Mouse (Mus musculus): Measurements from ENCODE around the gene Mrpl57. TPM values are rescaled to one million over a fixed set of nuclear protein-coding genes. Genes with fewer than 3 reads are reported as not detected.
"Not testable (repeated sequence)": the region's sequence is repeated elsewhere in the genome, so short reads cannot be mapped to it uniquely, and the experiment has no call there.

Gene Mrpl57
- polyA plus RNA-seq, 1 experiment from 2014 or later, result 143 TPM

DNA sequence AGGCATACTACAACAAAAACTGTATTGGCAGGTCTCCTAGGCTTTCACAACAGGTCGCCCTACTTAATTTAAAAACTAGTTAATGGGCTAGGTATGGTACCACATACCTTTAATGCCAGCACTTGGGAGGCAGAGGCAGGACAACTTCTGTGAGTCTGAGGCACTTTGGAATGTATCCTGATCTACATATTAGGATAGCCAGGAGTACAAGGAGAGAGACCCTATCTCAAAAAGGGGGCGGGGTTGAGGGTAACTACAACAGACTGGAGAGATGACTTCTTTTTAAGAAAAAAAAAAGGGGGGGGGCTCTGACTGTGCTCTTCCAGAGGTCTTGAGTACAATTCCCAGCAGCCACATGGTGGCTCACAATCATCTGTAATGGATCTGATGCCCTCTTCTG, 22.6 kb downstream of the Mrpl57 start:
- H3K4me3 ChIP-seq (ENCODE audit: low read depth, low read length), result no peak overlapping the region
- 86% methylated on average over 2 of the region's 2 CpGs for WGBS (ENCODE audit: insufficient replicate concordance)
- no peaks in the 10 kb centered on the region for H3K4me1 ChIP-seq (ENCODE audit: control insufficient read depth, insufficient read depth, low read length)
- no peak overlapping the region for H3K27ac ChIP-seq (ENCODE audit: low read depth, low read length)
- no peak overlapping the region for H3K9ac ChIP-seq (ENCODE audit: low read depth, low read length)
- H3K27me3 ChIP-seq (ENCODE audit: control insufficient read depth, insufficient read depth, low read length), result no peaks in the 10 kb centered on the region
- ATAC-seq (replicated peaks; ENCODE audit: insufficient number of reproducible peaks, low FRiP score, low TSS enrichment), result no peak
- no peaks in the 10 kb centered on the region for H3K9me3 ChIP-seq (replicated peaks; ENCODE audit: control insufficient read depth, low read length)
- peaks cover 3% of the 10 kb centered on the region; the same call in 1 of the 2 replicates for H3K36me3 ChIP-seq (ENCODE audit: control insufficient read depth, insufficient read depth, low read length)
- H3K4me2 ChIP-seq, result no peak overlapping the region

GRCm38 (mm10) chr14:57850330-57850729, 24.3 kb downstream of the Mrpl57 start:
- Histone ChIP-seq H3K4me2 (no peak overlapping the region), H3K9ac (ENCODE audit: low read depth, low read length) (no peak overlapping the region), H3K27me3 (ENCODE audit: control insufficient read depth, insufficient read depth, low read length) (no peaks in the 10 kb centered on the region), H3K27ac (ENCODE audit: low read depth, low read length) (no peak overlapping the region), H3K4me1 (ENCODE audit: control insufficient read depth, insufficient read depth, low read length) (no peaks in the 10 kb centered on the region), H3K4me3 (ENCODE audit: low read depth, low read length) (no peak overlapping the region), H3K9me3 (replicated peaks; ENCODE audit: control insufficient read depth, low read length) (no peaks in the 10 kb centered on the region), H3K36me3 (ENCODE audit: control insufficient read depth, insufficient read depth, low read length) (no peaks in the 10 kb centered on the region)
- ATAC-seq (replicated peaks; ENCODE audit: insufficient number of reproducible peaks, low FRiP score, low TSS enrichment), result no peak
- WGBS (ENCODE audit: insufficient replicate concordance), result 81% methylated on average over 3 of the region's 3 CpGs

- Histone ChIP-seq H3K4me2 (no peak overlapping the region), H3K4me3 (ENCODE audit: low read depth, low read length) (no peak overlapping the region), H3K9me3 (replicated peaks; ENCODE audit: control insufficient read depth, low read length) (no peaks in the 10 kb centered on the region), H3K9ac (ENCODE audit: low read depth, low read length) (no peak overlapping the region), H3K27ac (ENCODE audit: low read depth, low read length) (no peak overlapping the region), H3K36me3 (ENCODE audit: control insufficient read depth, insufficient read depth, low read length) (peaks cover 3% of the 10 kb centered on the region; the same call in 1 of the 2 replicates), H3K4me1 (ENCODE audit: control insufficient read depth, insufficient read depth, low read length) (no peaks in the 10 kb centered on the region), H3K27me3 (ENCODE audit: control insufficient read depth, insufficient read depth, low read length) (no peaks in the 10 kb centered on the region)
- ATAC-seq (replicated peaks; ENCODE audit: insufficient number of reproducible peaks, low FRiP score, low TSS enrichment), result no peak
- WGBS (ENCODE audit: insufficient replicate concordance), result 80% methylated on average over 2 of the region's 2 CpGs
Observed at GRCm38 (mm10) chr14:57852961-57853360, 26.9 kb downstream of the Mrpl57 start.

- not testable (repeated sequence) for H3K4me2 ChIP-seq; H3K27me3 ChIP-seq (ENCODE audit: control insufficient read depth, insufficient read depth, low read length); H3K9ac ChIP-seq (ENCODE audit: low read depth, low read length); H3K4me1 ChIP-seq (ENCODE audit: control insufficient read depth, insufficient read depth, low read length); H3K27ac ChIP-seq (ENCODE audit: low read depth, low read length); ATAC-seq (replicated peaks; ENCODE audit: insufficient number of reproducible peaks, low FRiP score, low TSS enrichment); H3K4me3 ChIP-seq (ENCODE audit: low read depth, low read length); H3K9me3 ChIP-seq (replicated peaks; ENCODE audit: control insufficient read depth, low read length); H3K36me3 ChIP-seq (ENCODE audit: control insufficient read depth, insufficient read depth, low read length)
Observed at GRCm38 (mm10) chr14:57856037-57856436, 30.0 kb downstream of the Mrpl57 start.

DNA sequence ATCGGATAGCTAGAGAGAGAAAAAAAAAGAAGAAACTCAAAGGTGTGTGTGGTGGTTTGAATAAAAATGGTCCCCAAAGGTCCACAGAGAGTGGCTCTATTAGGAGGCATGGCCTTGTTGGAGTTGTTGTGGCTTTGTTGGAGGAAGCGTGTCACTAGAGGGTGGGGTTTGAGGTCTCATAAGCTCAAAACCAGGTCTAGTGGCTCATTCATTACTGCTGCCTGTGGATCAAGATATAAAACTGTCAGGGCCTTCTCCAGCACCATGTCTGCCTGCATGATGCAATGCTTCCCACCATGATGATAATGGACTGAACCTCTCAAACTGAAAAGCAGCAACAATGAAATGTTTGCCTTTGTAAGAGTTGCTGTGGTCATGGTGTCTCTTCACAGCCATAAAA, 32.6 kb downstream of the Mrpl57 start:
- Histone ChIP-seq H3K36me3 (ENCODE audit: control insufficient read depth, insufficient read depth, low read length) (peaks cover 5% of the 10 kb centered on the region; the same call in 1 of the 2 replicates), H3K4me2 (no peak overlapping the region), H3K27ac (ENCODE audit: low read depth, low read length) (no peak overlapping the region), H3K4me3 (ENCODE audit: low read depth, low read length) (no peak overlapping the region), H3K9me3 (replicated peaks; ENCODE audit: control insufficient read depth, low read length) (no peaks in the 10 kb centered on the region), H3K27me3 (ENCODE audit: control insufficient read depth, insufficient read depth, low read length) (no peaks in the 10 kb centered on the region), H3K9ac (ENCODE audit: low read depth, low read length) (no peak overlapping the region), H3K4me1 (ENCODE audit: control insufficient read depth, insufficient read depth, low read length) (no peaks in the 10 kb centered on the region)
- WGBS (ENCODE audit: insufficient replicate concordance), result 81% methylated on average over 2 of the region's 2 CpGs
- ATAC-seq (replicated peaks; ENCODE audit: insufficient number of reproducible peaks, low FRiP score, low TSS enrichment), result no peak

DNA sequence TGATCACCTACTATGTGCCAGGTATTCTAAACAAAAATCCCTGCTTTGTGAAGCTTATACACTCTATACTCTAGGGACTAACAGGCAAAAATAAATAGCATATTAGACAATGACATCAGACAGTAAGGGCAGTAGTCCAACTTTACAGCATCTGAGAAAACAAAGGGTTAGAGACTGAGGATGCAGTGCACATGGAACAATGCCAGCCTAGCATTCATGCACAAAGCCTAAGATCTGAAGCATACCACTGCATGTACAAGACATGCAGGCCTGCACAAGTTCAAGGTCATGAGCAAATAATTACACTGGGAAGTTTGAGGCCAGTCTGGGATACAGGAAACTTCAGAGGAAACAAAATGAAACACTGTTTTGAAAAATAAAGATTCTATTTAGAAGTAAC, 33.5 kb downstream of the Mrpl57 start:
- Histone ChIP-seq H3K27me3 (ENCODE audit: control insufficient read depth, insufficient read depth, low read length) (no peaks in the 10 kb centered on the region), H3K9ac (ENCODE audit: low read depth, low read length) (no peak overlapping the region), H3K4me2 (no peak overlapping the region), H3K36me3 (ENCODE audit: control insufficient read depth, insufficient read depth, low read length) (peaks cover 7% of the 10 kb centered on the region), H3K27ac (ENCODE audit: low read depth, low read length) (no peak overlapping the region), H3K9me3 (replicated peaks; ENCODE audit: control insufficient read depth, low read length) (no peaks in the 10 kb centered on the region), H3K4me1 (ENCODE audit: control insufficient read depth, insufficient read depth, low read length) (no peaks in the 10 kb centered on the region), H3K4me3 (ENCODE audit: low read depth, low read length) (no peak overlapping the region)
- no peak for ATAC-seq (replicated peaks; ENCODE audit: insufficient number of reproducible peaks, low FRiP score, low TSS enrichment)

GRCm38 (mm10) chr14:57861987-57862412, 36.0 kb downstream of the Mrpl57 start:
- H3K4me1 ChIP-seq (ENCODE audit: control insufficient read depth, insufficient read depth, low read length), result no peaks in the 10 kb centered on the region
- no peaks in the 10 kb centered on the region for H3K9me3 ChIP-seq (replicated peaks; ENCODE audit: control insufficient read depth, low read length)
- H3K9ac ChIP-seq (ENCODE audit: low read depth, low read length), result no peak overlapping the region
- H3K4me3 ChIP-seq (ENCODE audit: low read depth, low read length), result no peak overlapping the region
- peaks cover 11% of the 10 kb centered on the region; the same call in 1 of the 2 replicates for H3K36me3 ChIP-seq (ENCODE audit: control insufficient read depth, insufficient read depth, low read length)
- H3K27ac ChIP-seq (ENCODE audit: low read depth, low read length), result no peak overlapping the region
- 84% methylated on average over 4 of the region's 4 CpGs for WGBS (ENCODE audit: insufficient replicate concordance)
- H3K4me2 ChIP-seq, result no peak overlapping the region
- H3K27me3 ChIP-seq (ENCODE audit: control insufficient read depth, insufficient read depth, low read length), result no peaks in the 10 kb centered on the region
- ATAC-seq (replicated peaks; ENCODE audit: insufficient number of reproducible peaks, low FRiP score, low TSS enrichment), result no peak

DNA sequence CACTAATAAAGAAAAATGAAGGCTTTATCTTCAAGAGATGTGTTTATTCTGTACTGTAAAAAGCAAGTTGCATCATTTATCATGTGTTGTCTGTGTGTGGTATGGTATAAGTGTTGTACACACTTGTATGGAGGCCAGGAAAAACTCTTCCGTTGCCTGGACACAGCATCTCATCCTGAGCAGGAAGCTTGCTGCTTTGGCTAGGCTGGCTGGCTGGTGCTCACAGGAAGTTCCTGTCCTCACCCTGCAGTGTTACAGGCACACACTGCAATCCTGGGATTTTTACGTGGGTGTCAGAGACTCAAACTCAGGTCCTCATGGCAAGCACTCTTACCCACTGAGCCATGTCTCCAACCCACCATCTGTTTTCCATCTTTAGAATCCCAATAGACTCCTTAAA, 37.1 kb downstream of the Mrpl57 start:
- no peaks in the 10 kb centered on the region for H3K4me1 ChIP-seq (ENCODE audit: control insufficient read depth, insufficient read depth, low read length)
- no peak overlapping the region for H3K4me3 ChIP-seq (ENCODE audit: low read depth, low read length)
- peaks cover 11% of the 10 kb centered on the region; the same call in 1 of the 2 replicates for H3K36me3 ChIP-seq (ENCODE audit: control insufficient read depth, insufficient read depth, low read length)
- no peak overlapping the region for H3K4me2 ChIP-seq
- no peak for ATAC-seq (replicated peaks; ENCODE audit: insufficient number of reproducible peaks, low FRiP score, low TSS enrichment)
- H3K9ac ChIP-seq (ENCODE audit: low read depth, low read length), result no peak overlapping the region
- H3K27ac ChIP-seq (ENCODE audit: low read depth, low read length), result no peak overlapping the region
- WGBS (ENCODE audit: insufficient replicate concordance), result 52% methylated on average over 2 of the region's 2 CpGs
- H3K9me3 ChIP-seq (replicated peaks; ENCODE audit: control insufficient read depth, low read length), result no peaks in the 10 kb centered on the region
- no peaks in the 10 kb centered on the region for H3K27me3 ChIP-seq (ENCODE audit: control insufficient read depth, insufficient read depth, low read length)

- WGBS (ENCODE audit: insufficient replicate concordance), result 91% methylated on average over 3 of the region's 3 CpGs
- no peak overlapping the region for H3K4me3 ChIP-seq (ENCODE audit: low read depth, low read length)
- no peaks in the 10 kb centered on the region for H3K4me1 ChIP-seq (ENCODE audit: control insufficient read depth, insufficient read depth, low read length)
- H3K4me2 ChIP-seq, result no peak overlapping the region
- H3K27me3 ChIP-seq (ENCODE audit: control insufficient read depth, insufficient read depth, low read length), result no peaks in the 10 kb centered on the region
- ATAC-seq (replicated peaks; ENCODE audit: insufficient number of reproducible peaks, low FRiP score, low TSS enrichment), result no peak
- H3K36me3 ChIP-seq (ENCODE audit: control insufficient read depth, insufficient read depth, low read length), result peaks cover 10% of the 10 kb centered on the region; the same call in 1 of the 2 replicates
- no peaks in the 10 kb centered on the region for H3K9me3 ChIP-seq (replicated peaks; ENCODE audit: control insufficient read depth, low read length)
- H3K27ac ChIP-seq (ENCODE audit: low read depth, low read length), result no peak overlapping the region
- H3K9ac ChIP-seq (ENCODE audit: low read depth, low read length), result no peak overlapping the region
Observed at GRCm38 (mm10) chr14:57865256-57865655, 39.2 kb downstream of the Mrpl57 start.

All from heart, embryonic 11.5 days (tissue).